Mouse (Mus musculus) frontal cortex, adult (tissue): ENCODE data around the gene Cav3.

ENCODE experiments used
- ATAC-seq: cut with Nextera tagmentation; 2 replicates; pipeline ENCODE4 v1.9.2; 2017; ENCODE audit warnings: mild to moderate bottlenecking, moderate library complexity, mixed read lengths; ENCODE audit not compliant: low TSS enrichment

Cav3 gene

GRCm38 (mm10) chr6:112494620-112495081, 35.3 kb downstream of the Cav3 start:
- ATAC-seq: no peak

GRCm38 (mm10) chr6:112495219-112495618, 35.9 kb downstream of the Cav3 start:
- no peak for ATAC-seq

GRCm38 (mm10) chr6:112496291-112497060, 37.2 kb downstream of the Cav3 start:
- ATAC-seq: no peak

- ATAC-seq: no peak
Observed at GRCm38 (mm10) chr6:112497456-112497855, 38.2 kb downstream of the Cav3 start.

GRCm38 (mm10) chr6:112498716-112499115, 39.4 kb downstream of the Cav3 start:
- no peak for ATAC-seq

- ATAC-seq: no peak
Observed at GRCm38 (mm10) chr6:112499456-112499855, 40.2 kb downstream of the Cav3 start.

- no peak for ATAC-seq
Observed at GRCm38 (mm10) chr6:112501156-112501555, 41.9 kb downstream of the Cav3 start.

- peak; percentile 72 for ATAC-seq
Observed at GRCm38 (mm10) chr6:112507617-112508016, 48.3 kb downstream of the Cav3 start.

- peak; percentile 41; the same call in 1 of the 2 replicates for ATAC-seq
Observed at GRCm38 (mm10) chr6:112509590-112510131, 50.4 kb downstream of the Cav3 start.

- ATAC-seq: peak; percentile 77
Observed at GRCm38 (mm10) chr6:112510346-112510745, 51.0 kb downstream of the Cav3 start.

- ATAC-seq: no peak
Observed at GRCm38 (mm10) chr6:112514591-112514990, 55.3 kb downstream of the Cav3 start.

GRCm38 (mm10) chr6:112516496-112516895, 57.2 kb downstream of the Cav3 start:
- ATAC-seq: no peak

GRCm38 (mm10) chr6:112517572-112517971, 58.3 kb downstream of the Cav3 start:
- peak; percentile 67 for ATAC-seq

GRCm38 (mm10) chr6:112517991-112518390, 58.7 kb downstream of the Cav3 start:
- no peak for ATAC-seq
